Mouse (Mus musculus): ENCODE measurements around the gene Anapc1. TPM values are rescaled to one million over a fixed set of nuclear protein-coding genes. Genes with fewer than 3 reads are reported as not detected.

Gene Anapc1
- polyA plus RNA-seq, 1 experiment from 2014 or later: 34.2 TPM

DNA sequence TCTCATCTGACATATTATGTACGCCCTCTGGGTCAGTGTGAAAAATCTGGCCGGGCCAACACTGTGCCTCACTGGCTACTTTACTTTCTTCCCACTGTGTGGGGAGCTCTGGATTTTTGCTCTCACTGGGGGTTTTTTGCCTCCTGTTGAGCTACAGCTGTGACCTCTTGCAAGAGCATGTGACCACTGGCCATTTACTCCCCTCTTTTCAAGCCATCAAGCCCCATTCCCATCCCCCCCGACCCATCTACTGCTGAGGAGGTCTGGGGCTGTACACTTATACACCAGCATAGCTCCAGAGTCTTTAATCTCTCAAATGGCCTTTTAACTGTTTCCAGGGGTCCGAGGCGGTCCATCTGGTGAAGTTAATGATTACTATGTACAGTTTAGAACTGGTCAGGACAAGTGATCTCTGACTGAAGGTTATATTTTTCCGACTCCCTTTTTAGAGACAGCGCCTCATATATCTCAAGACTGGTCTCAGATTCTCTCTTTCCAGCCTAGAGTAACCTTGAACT, 27.6 kb upstream of the Anapc1 start:
- Histone ChIP-seq H3K36me3 (no peaks in the 10 kb centered on the region), H3K4me2 (no peak overlapping the region), H3K27me3 (replicated peaks) (no peaks in the 10 kb centered on the region), H3K4me1 (peaks cover 15% of the 10 kb centered on the region; the same call in 1 of the 2 replicates), H3K9me3 (replicated peaks) (no peaks in the 10 kb centered on the region), H3K4me3 (replicated peaks) (no peak overlapping the region), H3K27ac (replicated peaks) (no peak overlapping the region), H3K9ac (replicated peaks) (no peak overlapping the region)
- ATAC-seq (ENCODE audit: low FRiP score): no peak
- WGBS: 61% methylated on average over 7 of the region's 7 CpGs

GRCm38 (mm10) chr2:128713548-128714003, 26.4 kb upstream of the Anapc1 start:
- Histone ChIP-seq H3K27ac (replicated peaks) (peak overlapping the region; percentile 35), H3K4me2 (no peak overlapping the region), H3K9me3 (replicated peaks) (no peaks in the 10 kb centered on the region), H3K36me3 (no peaks in the 10 kb centered on the region), H3K4me3 (replicated peaks) (no peak overlapping the region), H3K9ac (replicated peaks) (no peak overlapping the region), H3K27me3 (replicated peaks) (no peaks in the 10 kb centered on the region), H3K4me1 (peaks cover 15% of the 10 kb centered on the region; the same call in 1 of the 2 replicates)
- WGBS: 55% methylated on average over 5 of the region's 5 CpGs
- no peak for ATAC-seq (ENCODE audit: low FRiP score)

DNA sequence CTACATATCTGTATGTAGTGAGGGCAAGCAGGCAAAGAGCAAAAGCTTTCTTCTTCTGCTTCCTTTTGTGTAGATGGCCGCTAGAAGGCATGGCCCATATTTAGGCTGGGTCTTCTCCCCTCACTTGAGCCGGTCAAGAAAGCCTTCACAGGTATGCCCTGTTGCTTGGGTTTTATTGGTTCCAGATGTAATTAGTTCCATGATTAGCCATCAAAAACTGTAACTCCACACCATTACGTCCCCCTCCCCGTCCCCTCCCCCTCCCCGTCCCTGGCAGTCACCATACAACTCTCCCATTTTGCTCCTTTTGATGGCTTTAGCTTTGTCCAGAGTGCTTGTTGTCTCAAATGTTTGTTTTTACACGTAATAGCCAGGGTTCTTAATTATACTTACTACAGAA, 25.7 kb upstream of the Anapc1 start:
- Histone ChIP-seq H3K4me2 (no peak overlapping the region), H3K27me3 (replicated peaks) (no peaks in the 10 kb centered on the region), H3K9me3 (replicated peaks) (no peaks in the 10 kb centered on the region), H3K4me3 (replicated peaks) (no peak overlapping the region), H3K9ac (replicated peaks) (no peak overlapping the region), H3K27ac (replicated peaks) (no peak overlapping the region), H3K4me1 (peaks cover 15% of the 10 kb centered on the region; the same call in 1 of the 2 replicates), H3K36me3 (no peaks in the 10 kb centered on the region)
- 78% methylated on average over 6 of the region's 6 CpGs for WGBS
- ATAC-seq (ENCODE audit: low FRiP score): no peak

GRCm38 (mm10) chr2:128710609-128711008, 23.4 kb upstream of the Anapc1 start:
- WGBS: 62% methylated on average over 6 of the region's 6 CpGs
- Histone ChIP-seq H3K4me1 (peaks cover 15% of the 10 kb centered on the region; the same call in 1 of the 2 replicates), H3K27ac (replicated peaks) (no peak overlapping the region), H3K4me2 (no peak overlapping the region), H3K9ac (replicated peaks) (no peak overlapping the region), H3K4me3 (replicated peaks) (no peak overlapping the region), H3K9me3 (replicated peaks) (no peaks in the 10 kb centered on the region), H3K27me3 (replicated peaks) (no peaks in the 10 kb centered on the region), H3K36me3 (no peaks in the 10 kb centered on the region)
- ATAC-seq (ENCODE audit: low FRiP score): no peak

DNA sequence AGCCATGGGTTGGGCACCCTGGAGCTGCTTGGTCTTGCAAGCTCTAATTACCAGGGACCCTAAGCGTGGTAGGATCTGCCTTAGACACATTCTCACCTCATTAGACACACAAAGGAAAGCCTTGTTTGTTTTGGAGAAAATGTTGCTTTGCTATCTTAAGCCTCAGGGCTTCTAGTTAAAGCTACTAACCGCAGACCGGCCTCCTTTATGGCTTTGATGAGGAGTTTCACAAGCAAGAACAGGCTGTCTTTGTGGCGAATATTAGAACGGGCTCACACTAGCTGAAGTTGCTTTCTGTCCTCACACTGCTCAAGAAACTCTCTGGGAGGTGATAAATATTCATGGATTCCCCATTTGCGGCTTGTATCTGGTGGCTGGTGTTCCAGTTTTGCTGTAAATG, 22.1 kb upstream of the Anapc1 start:
- Histone ChIP-seq H3K27ac (replicated peaks) (no peak overlapping the region), H3K4me3 (replicated peaks) (no peak overlapping the region), H3K9ac (replicated peaks) (no peak overlapping the region), H3K9me3 (replicated peaks) (no peaks in the 10 kb centered on the region), H3K36me3 (no peaks in the 10 kb centered on the region), H3K4me2 (no peak overlapping the region), H3K4me1 (peaks cover 9% of the 10 kb centered on the region; the same call in 1 of the 2 replicates), H3K27me3 (replicated peaks) (no peaks in the 10 kb centered on the region)
- 38% methylated on average over 6 of the region's 6 CpGs for WGBS
- no peak for ATAC-seq (ENCODE audit: low FRiP score)

DNA sequence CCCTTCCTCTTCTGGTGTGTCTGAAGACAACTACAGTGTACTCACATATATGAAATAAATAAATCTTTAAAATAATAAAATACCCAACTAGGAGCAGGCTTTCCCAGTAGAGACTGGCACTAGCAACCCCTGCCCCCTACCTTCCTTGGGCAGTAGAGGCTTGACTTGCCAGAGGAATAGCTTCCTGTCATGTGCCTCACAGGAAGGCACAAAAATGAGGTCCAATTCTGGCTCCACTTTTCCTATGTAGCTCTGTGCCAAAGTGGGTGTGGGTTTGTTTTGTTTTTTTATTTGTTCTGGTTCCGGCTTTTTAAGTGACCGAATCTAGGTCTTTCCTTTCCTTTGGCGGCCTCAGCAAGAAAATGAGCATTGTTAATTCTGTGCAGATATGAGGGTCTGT, 17.3 kb upstream of the Anapc1 start:
- Histone ChIP-seq H3K4me1 (no peaks in the 10 kb centered on the region), H3K9me3 (replicated peaks) (no peaks in the 10 kb centered on the region), H3K36me3 (no peaks in the 10 kb centered on the region), H3K4me2 (no peak overlapping the region), H3K27ac (replicated peaks) (no peak overlapping the region), H3K9ac (replicated peaks) (no peak overlapping the region), H3K4me3 (replicated peaks) (no peak overlapping the region), H3K27me3 (replicated peaks) (peaks cover 7% of the 10 kb centered on the region; the same call in 1 of the 2 replicates)
- 83% methylated on average over 3 of the region's 3 CpGs for WGBS
- ATAC-seq (ENCODE audit: low FRiP score): no peak

GRCm38 (mm10) chr2:128699201-128699885, 12.2 kb upstream of the Anapc1 start:
- no peaks in the 10 kb centered on the region for H3K36me3 ChIP-seq
- H3K4me2 ChIP-seq: peak overlapping the region; percentile 96
- H3K9ac ChIP-seq (replicated peaks): peak overlapping the region; percentile 53
- H3K9me3 ChIP-seq (replicated peaks): no peaks in the 10 kb centered on the region
- H3K4me1 ChIP-seq: peaks cover 19% of the 10 kb centered on the region
- ATAC-seq (ENCODE audit: low FRiP score): no peak; the same call in 1 of the 2 replicates
- H3K4me3 ChIP-seq (replicated peaks): peak overlapping the region; percentile 46
- H3K27ac ChIP-seq (replicated peaks): peak overlapping the region; percentile 51; the same call in 1 of the 2 replicates
- 1% methylated on average over 24 of the region's 24 CpGs for WGBS
- peaks cover 26% of the 10 kb centered on the region for H3K27me3 ChIP-seq (replicated peaks)

DNA sequence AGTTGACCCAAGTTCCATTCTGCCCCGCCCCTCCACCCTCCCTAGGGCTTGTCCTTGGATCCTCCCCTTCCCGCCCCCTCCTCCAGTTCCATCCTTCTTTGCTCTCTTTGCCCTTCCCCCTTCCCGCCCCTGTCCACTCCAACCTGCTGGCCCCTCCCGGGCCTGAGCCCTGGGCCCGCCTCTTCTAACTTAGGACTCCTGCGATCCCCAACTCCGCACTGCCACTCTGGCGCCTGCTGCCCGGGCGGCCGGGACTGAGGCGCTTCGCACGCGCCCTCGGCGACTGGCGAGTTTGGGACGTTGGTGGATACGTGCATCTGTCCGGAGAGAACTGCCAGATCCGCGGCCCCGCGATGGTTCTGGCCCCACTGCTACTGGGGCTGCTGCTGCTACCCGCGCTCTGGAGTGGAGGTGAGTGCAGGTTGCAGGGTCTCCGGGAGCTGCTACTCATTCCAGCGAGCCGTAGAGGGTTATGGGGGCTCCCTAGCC, 11.5 kb upstream of the Anapc1 start, which contains the start of gene Mertk:
TSS of gene Mertk (plus strand) at position 264 of the 489 bp plus-strand sequence.
- Histone ChIP-seq H3K27ac (replicated peaks) (peak within 1 kb of the TSS; percentile 79), H3K4me2 (peak within 1 kb of the TSS; percentile 96), H3K4me1 (peaks cover 19% of the 10 kb centered on the region), H3K9me3 (replicated peaks) (no peaks in the 10 kb centered on the region), H3K27me3 (replicated peaks) (peaks cover 26% of the 10 kb centered on the region), H3K4me3 (replicated peaks) (peak within 1 kb of the TSS; percentile 46), H3K9ac (replicated peaks) (peak within 1 kb of the TSS; percentile 53), H3K36me3 (no peaks in the 10 kb centered on the region)
- WGBS: 1% methylated on average over 29 of the region's 30 CpGs
- ATAC-seq (ENCODE audit: low FRiP score): peak; percentile 86

- H3K4me2 ChIP-seq: peak overlapping the region; percentile 96
- H3K36me3 ChIP-seq: no peaks in the 10 kb centered on the region
- peak overlapping the region; percentile 79 for H3K27ac ChIP-seq (replicated peaks)
These were observed 11.0 kb upstream of the Anapc1 start for GRCm38 (mm10) chr2:128698140-128698692.

GRCm38 (mm10) chr2:128697566-128697965, 10.4 kb upstream of the Anapc1 start:
- Histone ChIP-seq H3K9me3 (replicated peaks) (no peaks in the 10 kb centered on the region), H3K9ac (replicated peaks) (peak overlapping the region; percentile 14; the same call in 1 of the 2 replicates), H3K4me1 (peaks cover 19% of the 10 kb centered on the region), H3K4me3 (replicated peaks) (peak overlapping the region; percentile 46; the same call in 1 of the 2 replicates), H3K4me2 (peak overlapping the region; percentile 96), H3K36me3 (no peaks in the 10 kb centered on the region), H3K27me3 (replicated peaks) (peaks cover 26% of the 10 kb centered on the region), H3K27ac (replicated peaks) (no peak overlapping the region)
- no peak for ATAC-seq (ENCODE audit: low FRiP score)
- WGBS: 55% methylated on average over 5 of the region's 5 CpGs

More at GRCm38 (mm10) chr2:128698140-128698692, 11.0 kb upstream of the Anapc1 start:
- Histone ChIP-seq H3K4me1 (peaks cover 19% of the 10 kb centered on the region), H3K9ac (replicated peaks) (peak overlapping the region; percentile 53), H3K9me3 (replicated peaks) (no peaks in the 10 kb centered on the region), H3K27me3 (replicated peaks) (peaks cover 26% of the 10 kb centered on the region), H3K4me3 (replicated peaks) (peak overlapping the region; percentile 46)
- WGBS: 1% methylated on average over 14 of the region's 14 CpGs
- peak; percentile 91 for ATAC-seq (ENCODE audit: low FRiP score)

GRCm38 (mm10) chr2:128697047-128697446, 9.9 kb upstream of the Anapc1 start:
- Histone ChIP-seq H3K9ac (replicated peaks) (no peak overlapping the region), H3K36me3 (no peaks in the 10 kb centered on the region), H3K4me3 (replicated peaks) (no peak overlapping the region), H3K4me2 (no peak overlapping the region; the same call in 1 of the 2 replicates), H3K4me1 (peaks cover 19% of the 10 kb centered on the region), H3K9me3 (replicated peaks) (no peaks in the 10 kb centered on the region), H3K27ac (replicated peaks) (no peak overlapping the region), H3K27me3 (replicated peaks) (peaks cover 26% of the 10 kb centered on the region)
- ATAC-seq (ENCODE audit: low FRiP score): no peak
- WGBS: 94% methylated on average over 1 of the region's 1 CpGs
